Mouse (Mus musculus) heart, embryonic 11.5 days (tissue): Measurements from ENCODE around the gene Gps2. TPM values are rescaled to one million over a fixed set of nuclear protein-coding genes. Genes with fewer than 3 reads are reported as not detected.
"Not testable (repeated sequence)": the region's sequence is repeated elsewhere in the genome, so short reads cannot be mapped to it uniquely, and the experiment has no call there.

Experiments used
- ATAC-seq: fragments of 200-750 bp; cut with Nextera tagmentation; replicated peaks from 2 replicates; pipeline ENCODE4 v1.8.0; 2017; ENCODE audit warnings: moderate library complexity; ENCODE audit not compliant: insufficient number of reproducible peaks, low FRiP score, low TSS enrichment
- H3K27ac ChIP-seq: fragments of 300-500 bp; sonication (generic); 2 replicates; pipeline ENCODE4 v1.5.1; 2014; ENCODE audit warnings: mild to moderate bottlenecking, low read depth, low read length
- H3K27me3 ChIP-seq: fragments of 300-500 bp; sonication (generic); 2 replicates; pipeline ENCODE4 v1.6.1; 2014; ENCODE audit warnings: mild to moderate bottlenecking, low read length, mixed read lengths; ENCODE audit not compliant: control insufficient read depth, insufficient read depth
- H3K36me3 ChIP-seq: fragments of 300-500 bp; sonication (generic); 2 replicates; pipeline ENCODE4 v1.6.1; 2014; ENCODE audit warnings: mild to moderate bottlenecking, low read length, moderate library complexity, mixed read lengths; ENCODE audit not compliant: control insufficient read depth, insufficient read depth
- H3K4me1 ChIP-seq: fragments of 300-500 bp; sonication (generic); 2 replicates; pipeline ENCODE4 v1.6.1; 2014; ENCODE audit warnings: low read length; ENCODE audit not compliant: control insufficient read depth, insufficient read depth
- H3K4me2 ChIP-seq: fragments of 300-500 bp; sonication (generic); 2 replicates; pipeline ENCODE4 v1.6.1; 2014; ENCODE audit warnings: mild to moderate bottlenecking, moderate library complexity
- H3K4me3 ChIP-seq: fragments of 300-500 bp; sonication (generic); 2 replicates; pipeline ENCODE4 v1.5.1; 2014; ENCODE audit warnings: low read depth, low read length
- H3K9ac ChIP-seq: fragments of 300-500 bp; sonication (generic); 2 replicates; pipeline ENCODE4 v1.6.1; 2014; ENCODE audit warnings: mild to moderate bottlenecking, low read depth, low read length, moderate library complexity
- H3K9me3 ChIP-seq: fragments of 300-500 bp; sonication (generic); replicated peaks from 2 replicates; pipeline ENCODE4 v1.6.1; 2016; ENCODE audit warnings: low read length; ENCODE audit not compliant: control insufficient read depth
- WGBS: fragments of 180-500 bp; shearing (Covaris S2); extraction: QIAGEN DNeasy Blood & Tissue Kit; methylation state at CpG from one replicate; pipeline ENCODE4 v1.1.7; 2014; ENCODE audit not compliant: insufficient replicate concordance; 5-methylcytosine and 5-hydroxymethylcytosine counted together
- polyA plus RNA-seq: library from polyadenylated mRNA; unstranded; fragments of >200 nt; fragmentation: Nextera tagmentation; extraction: Ambion mirVana; gene quantifications from 2 replicates; pipeline ENCODE4 v1.2.1, GENCODE M21; 2014

Gps2 gene
- polyA plus RNA-seq, 1 experiment from 2014 or later = 62.2 TPM

DNA sequence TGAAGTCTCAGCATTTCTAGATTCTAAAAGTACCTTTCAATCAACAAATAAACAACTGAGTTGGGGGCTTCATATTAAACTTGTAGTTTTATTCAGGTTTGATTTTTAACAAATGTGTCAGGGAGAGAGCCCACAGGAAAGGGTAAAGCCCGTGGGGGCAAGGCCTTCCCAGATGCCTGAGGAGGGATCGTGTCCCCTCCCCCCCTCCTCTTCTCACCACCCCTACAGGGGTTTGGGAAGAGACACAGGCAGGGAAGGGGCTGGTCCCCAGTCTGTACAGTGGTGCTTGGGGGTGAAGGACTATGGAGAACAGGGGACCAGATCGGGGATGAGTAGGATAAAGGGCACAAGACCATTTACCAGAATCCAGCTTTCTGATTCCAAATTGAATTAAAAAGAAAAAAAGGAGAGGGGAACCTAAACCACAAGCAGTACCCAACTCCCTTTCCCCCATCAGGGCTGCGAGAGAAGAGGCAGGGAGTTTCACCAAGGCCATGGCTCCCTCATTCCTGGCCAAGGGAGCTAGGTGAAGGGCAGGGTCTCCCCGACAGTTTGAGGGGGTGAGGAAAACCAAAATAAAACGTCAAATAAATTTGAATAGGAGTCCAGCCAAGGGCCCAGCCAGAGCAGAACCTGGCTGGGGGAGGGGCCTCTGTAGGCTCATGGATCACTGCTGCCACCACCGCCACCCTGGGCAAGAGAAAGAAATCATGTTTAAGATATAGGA lies 3.1 kb downstream of the Gps2 start:
- not testable (repeated sequence) for ATAC-seq, H3K4me3 ChIP-seq

DNA sequence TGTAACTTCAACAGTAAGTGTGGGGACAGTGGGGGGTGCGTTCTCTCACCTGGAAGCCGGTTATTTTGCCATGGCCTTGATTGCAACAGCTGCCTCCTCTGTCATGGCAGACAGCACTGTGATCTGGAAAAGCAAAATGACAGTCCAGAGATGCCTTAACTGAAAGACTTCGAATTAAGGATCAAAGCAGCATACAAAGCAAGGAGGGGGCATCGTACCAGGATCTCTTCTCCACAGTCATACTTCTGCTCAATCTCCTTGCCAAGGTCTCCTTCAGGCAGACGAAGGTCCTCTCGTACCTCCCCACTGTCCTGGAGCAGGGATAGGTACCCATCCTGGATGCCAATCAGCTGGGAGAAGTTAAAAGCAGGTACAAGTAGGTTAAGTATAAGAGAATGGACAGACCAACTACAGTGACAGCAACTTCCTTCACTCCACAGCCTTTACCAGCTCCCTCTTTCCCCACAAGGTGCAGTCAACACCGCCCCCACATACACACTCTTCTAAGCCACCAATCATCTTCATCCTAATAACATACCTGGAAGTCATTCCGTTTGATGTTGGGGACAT lies 3.8 kb downstream of the Gps2 start:
- H3K27me3 ChIP-seq = no peaks in the 10 kb centered on the region
- peaks cover 23% of the 10 kb centered on the region for H3K36me3 ChIP-seq
- H3K27ac ChIP-seq = no peak overlapping the region
- 82% methylated on average over 8 of the region's 8 CpGs for WGBS
- no peak for ATAC-seq
- H3K4me2 ChIP-seq = no peak overlapping the region; the same call in none of the 2 replicates
- no peaks in the 10 kb centered on the region for H3K9me3 ChIP-seq
- H3K9ac ChIP-seq = no peak overlapping the region
- H3K4me3 ChIP-seq = no peak overlapping the region
- peaks cover 37% of the 10 kb centered on the region for H3K4me1 ChIP-seq

More for the DNA sequence above, 3.1 kb downstream of the Gps2 start:
- not testable (repeated sequence) for H3K9me3 ChIP-seq, H3K27me3 ChIP-seq, H3K9ac ChIP-seq
- H3K36me3 ChIP-seq = peaks cover 29% of the 10 kb centered on the region
- peaks cover 33% of the 10 kb centered on the region for H3K4me1 ChIP-seq
- H3K27ac ChIP-seq = 0 out of 2 replicates have a peak overlapping the region, but pooled peaks have one; percentile 7
- 51% methylated on average over 7 of the region's 7 CpGs for WGBS
- peak overlapping the region; percentile 21; the same call in 1 of the 2 replicates for H3K4me2 ChIP-seq

- no peaks in the 10 kb centered on the region for H3K9me3 ChIP-seq
- H3K4me2 ChIP-seq = no peak overlapping the region; the same call in 1 of the 2 replicates
- peaks cover 36% of the 10 kb centered on the region for H3K4me1 ChIP-seq
- WGBS = 82% methylated on average over 5 of the region's 5 CpGs
- no peak overlapping the region for H3K9ac ChIP-seq
- no peaks in the 10 kb centered on the region for H3K27me3 ChIP-seq
- H3K4me3 ChIP-seq = no peak overlapping the region
- H3K27ac ChIP-seq = no peak overlapping the region
- peaks cover 23% of the 10 kb centered on the region for H3K36me3 ChIP-seq
- no peak for ATAC-seq
These were observed 4.4 kb downstream of the Gps2 start for GRCm38 (mm10) chr11:69918118-69918517.

GRCm38 (mm10) chr11:69919053-69919452 lies 5.4 kb downstream of the Gps2 start:
- peaks cover 21% of the 10 kb centered on the region for H3K36me3 ChIP-seq
- WGBS = 82% methylated on average over 9 of the region's 9 CpGs
- no peak for ATAC-seq

DNA sequence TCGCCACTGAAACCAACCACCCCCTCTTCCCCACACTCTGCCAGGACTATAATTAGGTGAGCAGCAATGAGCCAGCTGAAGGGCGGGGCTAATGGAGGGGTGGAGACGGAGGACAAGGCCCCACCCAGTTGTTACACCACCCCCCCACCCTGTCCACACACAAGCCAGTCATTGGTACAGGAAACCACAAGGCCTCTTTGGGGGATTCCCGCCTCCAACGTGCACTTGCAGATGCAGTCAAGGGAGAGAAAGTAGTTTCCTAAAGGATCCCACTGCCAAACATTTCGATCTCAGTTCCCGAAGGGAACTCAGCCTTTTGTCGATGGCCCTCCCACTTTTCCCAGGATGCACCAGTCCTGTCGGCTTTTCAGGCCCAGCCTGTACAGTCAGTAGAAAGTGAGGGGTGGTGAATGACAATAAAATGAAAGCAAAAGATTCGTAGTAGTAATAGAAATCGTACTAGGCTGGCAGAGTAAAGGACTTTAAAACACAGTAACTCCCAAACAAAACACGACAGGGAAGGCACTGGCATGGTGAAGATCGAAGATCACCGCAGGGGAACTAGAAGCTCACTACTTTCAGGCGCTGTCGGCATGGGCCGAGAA lies 6.1 kb downstream of the Gps2 start:
- Histone ChIP-seq H3K4me2 (peak overlapping the region; percentile 72), H3K4me3 (peak overlapping the region; percentile 95), H3K36me3 (peaks cover 21% of the 10 kb centered on the region), H3K27me3 (no peaks in the 10 kb centered on the region), H3K9ac (peak overlapping the region; percentile 99), H3K9me3 (no peaks in the 10 kb centered on the region), H3K4me1 (peaks cover 30% of the 10 kb centered on the region), H3K27ac (peak overlapping the region; percentile 98)
- WGBS = under 1% methylated on average over 17 of the region's 17 CpGs
- 0 out of 2 replicates have a peak, but pooled peaks have one; percentile 23 for ATAC-seq

More at GRCm38 (mm10) chr11:69919053-69919452, 5.4 kb downstream of the Gps2 start:
- H3K27me3 ChIP-seq = no peaks in the 10 kb centered on the region
- peak overlapping the region; percentile 98 for H3K27ac ChIP-seq
- H3K4me3 ChIP-seq = peak overlapping the region; percentile 95
- H3K4me2 ChIP-seq = peak overlapping the region; percentile 72
- peaks cover 32% of the 10 kb centered on the region for H3K4me1 ChIP-seq
- H3K9me3 ChIP-seq = no peaks in the 10 kb centered on the region
- peak overlapping the region; percentile 99 for H3K9ac ChIP-seq

GRCm38 (mm10) chr11:69920266-69921031 lies 6.8 kb downstream of the Gps2 start:
- peak overlapping the region; percentile 72 for H3K4me2 ChIP-seq
- H3K27me3 ChIP-seq = no peaks in the 10 kb centered on the region
- H3K27ac ChIP-seq = peak overlapping the region; percentile 98
- H3K36me3 ChIP-seq = peaks cover 20% of the 10 kb centered on the region
- H3K4me1 ChIP-seq = peaks cover 23% of the 10 kb centered on the region
- no peaks in the 10 kb centered on the region for H3K9me3 ChIP-seq
- ATAC-seq = no peak
- peak overlapping the region; percentile 95 for H3K4me3 ChIP-seq
- WGBS = under 1% methylated on average over 64 of the region's 65 CpGs
- peak overlapping the region; percentile 99 for H3K9ac ChIP-seq

DNA sequence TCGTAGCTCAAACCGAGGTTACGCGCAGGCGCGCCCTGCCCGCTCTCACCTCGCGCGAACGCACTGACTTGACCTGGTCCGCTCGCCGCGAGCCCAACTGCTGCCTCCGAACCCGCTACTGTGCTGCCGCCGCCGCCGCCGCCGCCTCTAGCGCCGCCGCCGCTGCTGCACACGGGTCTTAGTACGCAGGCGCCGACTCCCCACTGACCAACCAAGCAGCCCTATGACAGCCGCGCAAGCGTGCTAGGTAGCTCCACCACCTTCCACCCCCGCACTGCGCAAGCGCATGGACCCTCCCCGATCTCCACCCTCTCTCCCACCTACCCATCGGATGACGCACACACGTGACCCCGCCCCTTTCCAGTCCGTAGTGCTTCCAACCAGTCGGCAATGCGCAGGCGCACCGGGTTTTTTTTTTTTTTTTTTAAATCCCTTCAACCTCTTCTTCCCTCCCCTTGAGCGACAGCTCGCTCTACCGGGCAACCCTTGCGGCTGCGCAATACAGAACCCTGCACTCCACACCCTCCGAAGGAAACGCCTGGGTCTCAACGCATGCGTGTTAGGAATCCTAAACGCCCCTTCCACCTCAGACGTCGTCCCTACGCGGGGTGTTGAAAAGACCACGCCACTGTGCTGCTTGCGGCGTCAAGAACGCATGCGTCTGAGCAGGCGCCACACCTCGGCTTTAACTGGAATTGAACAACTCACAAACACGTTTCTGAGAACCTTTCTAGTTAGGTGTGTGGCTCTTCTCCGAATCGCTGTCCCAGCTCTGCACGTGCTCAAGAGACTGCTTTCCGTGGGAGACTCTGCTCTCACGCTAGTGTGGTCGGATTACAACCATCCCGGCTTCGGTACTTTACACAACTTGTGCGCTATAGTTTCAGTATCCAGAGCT lies 7.7 kb downstream of the Gps2 start, which contains the start of gene Eif5a:
Gene Eif5a (minus strand): TSS at position 845 of the 898 bp plus-strand sequence.
- Histone ChIP-seq H3K27me3 (no peaks in the 10 kb centered on the region), H3K27ac (peak within 1 kb of the TSS; percentile 98), H3K36me3 (peaks cover 14% of the 10 kb centered on the region), H3K4me3 (peak within 1 kb of the TSS; percentile 95), H3K9me3 (no peaks in the 10 kb centered on the region), H3K4me2 (peak within 1 kb of the TSS; percentile 72), H3K9ac (peak within 1 kb of the TSS; percentile 99), H3K4me1 (peaks cover 14% of the 10 kb centered on the region)
- ATAC-seq = peak; percentile 95
- WGBS = under 1% methylated on average over 78 of the region's 78 CpGs
